Mouse (Mus musculus) heart, postnatal 4 days (tissue): Measurements from ENCODE around the gene Jmjd6. TPM values are rescaled to one million over a fixed set of nuclear protein-coding genes. Genes with fewer than 3 reads are reported as not detected.
"Not testable (repeated sequence)": the region's sequence is repeated elsewhere in the genome, so short reads cannot be mapped to it uniquely, and the experiment has no call there.

Experiments used
- DNase-seq: peaks from one replicate; pipeline ENCODE4 v3.0.0; 2021
- total RNA-seq, 2 experiments: library from RNA; stranded (reverse); gene quantifications; 2 replicates each; pipeline ENCODE4 v1.2.3; 2021

Gene Jmjd6
- total RNA-seq, 2 experiments from 2014 or later = 41.2 to 43.3 TPM

DNA sequence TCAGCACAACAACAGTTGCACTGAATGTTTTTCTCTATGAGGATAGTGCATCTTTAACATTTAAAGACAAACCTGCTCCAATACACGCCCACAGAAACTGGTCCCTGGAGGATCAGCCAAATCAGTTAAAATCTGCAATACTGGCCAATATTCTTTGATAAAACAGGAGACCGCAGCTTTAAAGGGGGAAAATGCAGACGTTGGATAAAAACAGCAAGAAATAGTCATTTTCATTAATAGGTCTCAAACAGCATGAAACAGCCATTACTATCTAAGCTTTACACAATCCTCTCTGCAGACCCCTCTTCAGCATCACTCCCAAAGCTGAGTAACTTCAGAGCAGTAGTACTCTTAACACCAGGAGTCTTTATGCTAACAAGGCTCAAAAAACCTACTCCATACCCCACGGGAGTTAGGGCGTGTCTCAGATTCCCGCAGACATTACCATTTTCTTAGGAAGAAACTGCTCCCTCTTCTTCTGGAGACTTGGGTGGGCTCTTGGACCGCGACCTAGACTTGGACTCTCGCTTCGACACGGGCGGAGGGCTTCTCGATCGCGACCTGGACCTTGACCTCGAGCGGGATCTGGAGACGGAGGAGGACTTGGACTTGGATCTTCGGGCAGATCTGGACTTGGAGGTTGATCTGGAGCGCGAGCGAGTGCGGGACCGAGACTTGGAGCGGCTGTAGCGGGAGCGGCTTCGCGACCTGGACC lies 8.5 kb upstream of the Jmjd6 start:
- no peak for DNase-seq

DNA sequence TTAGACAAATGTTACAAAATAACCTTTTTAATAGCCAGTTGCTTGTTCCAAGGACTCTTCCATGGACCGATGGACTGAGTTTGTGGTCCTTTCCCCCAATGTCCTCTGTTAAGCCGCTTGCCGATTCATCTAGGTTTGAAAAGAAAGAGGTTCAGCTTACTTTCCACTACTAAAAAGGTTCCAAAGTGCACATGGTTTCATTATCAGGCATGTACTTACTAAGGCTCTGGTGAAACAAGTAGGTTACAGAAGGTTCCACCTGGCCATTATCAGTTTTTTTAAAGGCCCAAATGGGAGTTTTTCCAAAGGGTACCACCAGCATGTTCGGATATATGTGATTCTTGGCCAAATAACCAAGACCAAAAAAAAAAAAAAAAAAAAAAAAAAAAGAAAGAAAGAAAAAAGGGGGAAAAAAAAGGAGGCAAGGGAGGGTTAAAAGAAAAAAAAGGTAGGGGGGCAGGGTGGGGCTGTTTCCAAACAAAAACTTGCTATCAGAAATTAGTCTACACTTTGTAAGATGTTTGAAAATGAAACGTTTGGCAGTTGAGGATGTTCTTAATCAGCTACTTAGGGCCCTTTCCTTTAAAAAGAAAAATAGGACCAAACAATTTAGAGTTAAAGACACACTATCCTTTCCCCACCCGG lies 7.7 kb upstream of the Jmjd6 start:
- DNase-seq = no peak

DNA sequence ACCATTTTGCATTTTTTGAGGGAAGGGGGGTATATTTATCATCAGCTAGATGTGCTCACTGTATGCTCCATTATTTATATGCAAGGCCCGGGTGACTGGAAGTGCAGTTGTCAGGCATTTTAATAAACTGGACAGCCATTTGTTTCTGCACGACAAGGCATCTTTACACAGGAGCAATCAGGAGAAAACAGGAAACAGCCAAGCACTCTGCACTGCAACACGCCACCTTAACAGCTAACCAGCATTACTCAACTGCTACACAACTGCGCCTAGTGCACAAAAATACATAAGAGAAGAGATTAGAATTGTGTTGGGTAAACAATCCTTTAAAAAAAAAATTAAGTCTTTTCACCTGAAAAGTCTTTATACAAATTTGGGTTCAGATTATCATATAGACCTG lies 6.8 kb upstream of the Jmjd6 start:
- DNase-seq = no peak

DNA sequence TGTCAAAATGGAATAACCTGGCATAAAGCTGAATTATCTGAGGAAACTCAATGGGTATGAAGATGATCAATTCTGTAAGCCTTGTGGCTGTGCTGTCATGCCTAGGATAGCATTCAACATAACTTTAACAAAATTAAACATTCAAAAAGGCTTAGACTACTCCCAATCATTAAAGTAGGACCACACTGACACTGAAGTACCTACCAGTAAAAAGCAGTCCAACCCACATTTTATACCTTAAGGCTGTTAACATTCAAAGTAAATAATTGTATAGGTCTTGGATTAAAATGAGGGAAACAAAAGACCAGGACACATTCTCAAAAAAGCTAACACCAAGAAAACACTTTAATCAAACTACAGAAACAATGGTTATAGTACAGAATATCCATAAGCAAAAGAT lies 6.3 kb upstream of the Jmjd6 start:
- no peak for DNase-seq

DNA sequence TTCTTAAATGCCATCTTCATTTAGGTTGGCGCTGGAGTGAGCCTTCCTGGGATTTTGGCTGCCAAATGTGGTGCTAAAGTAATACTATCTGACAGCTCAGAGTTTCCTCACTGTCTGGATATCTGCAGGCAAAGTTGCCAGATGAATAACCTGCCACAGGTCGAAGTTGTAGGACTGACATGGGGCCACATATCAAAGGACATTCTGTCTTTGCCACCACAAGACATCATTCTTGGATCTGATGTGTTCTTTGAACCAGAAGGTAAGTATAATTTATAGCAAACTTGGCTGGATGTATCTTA lies 5.6 kb upstream of the Jmjd6 start:
- not testable (repeated sequence) for DNase-seq

DNA sequence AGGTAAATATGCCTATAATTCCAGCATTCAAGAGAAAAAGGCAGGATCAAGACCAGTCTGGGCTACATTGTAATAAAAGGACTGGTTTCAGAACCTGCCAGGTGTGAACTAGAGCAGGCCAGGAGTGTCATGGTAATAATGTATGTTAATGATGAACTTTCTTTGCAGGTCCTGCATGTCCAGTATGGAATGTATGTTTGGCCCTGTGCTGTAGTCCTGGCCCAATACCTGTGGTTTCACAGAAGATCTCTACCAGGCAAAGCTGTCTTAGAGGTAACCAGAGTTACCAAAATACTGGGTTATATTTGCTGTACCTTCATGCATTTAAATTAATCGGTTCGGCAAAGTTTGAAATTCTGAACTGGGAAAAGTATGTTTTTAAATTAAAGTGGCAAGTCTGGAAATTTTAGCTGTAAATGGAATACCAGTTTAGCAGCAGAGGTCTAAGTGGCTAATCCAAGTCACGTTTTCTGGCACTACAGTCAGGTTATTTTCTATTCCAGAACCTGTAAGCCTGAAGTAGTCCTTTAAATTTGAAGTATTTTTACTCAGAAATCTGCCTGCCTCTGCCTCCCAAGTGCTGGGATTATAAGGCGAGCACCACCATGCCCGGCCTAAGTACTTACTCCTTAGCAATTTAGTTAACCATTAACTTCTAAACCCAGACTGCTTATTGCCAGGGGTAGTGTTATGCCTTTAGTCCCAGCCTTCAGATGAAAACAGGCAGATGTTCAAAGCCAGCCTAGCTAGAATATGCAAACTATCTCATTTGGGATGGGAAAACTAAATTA lies 5.0 kb upstream of the Jmjd6 start:
- no peak for DNase-seq

DNA sequence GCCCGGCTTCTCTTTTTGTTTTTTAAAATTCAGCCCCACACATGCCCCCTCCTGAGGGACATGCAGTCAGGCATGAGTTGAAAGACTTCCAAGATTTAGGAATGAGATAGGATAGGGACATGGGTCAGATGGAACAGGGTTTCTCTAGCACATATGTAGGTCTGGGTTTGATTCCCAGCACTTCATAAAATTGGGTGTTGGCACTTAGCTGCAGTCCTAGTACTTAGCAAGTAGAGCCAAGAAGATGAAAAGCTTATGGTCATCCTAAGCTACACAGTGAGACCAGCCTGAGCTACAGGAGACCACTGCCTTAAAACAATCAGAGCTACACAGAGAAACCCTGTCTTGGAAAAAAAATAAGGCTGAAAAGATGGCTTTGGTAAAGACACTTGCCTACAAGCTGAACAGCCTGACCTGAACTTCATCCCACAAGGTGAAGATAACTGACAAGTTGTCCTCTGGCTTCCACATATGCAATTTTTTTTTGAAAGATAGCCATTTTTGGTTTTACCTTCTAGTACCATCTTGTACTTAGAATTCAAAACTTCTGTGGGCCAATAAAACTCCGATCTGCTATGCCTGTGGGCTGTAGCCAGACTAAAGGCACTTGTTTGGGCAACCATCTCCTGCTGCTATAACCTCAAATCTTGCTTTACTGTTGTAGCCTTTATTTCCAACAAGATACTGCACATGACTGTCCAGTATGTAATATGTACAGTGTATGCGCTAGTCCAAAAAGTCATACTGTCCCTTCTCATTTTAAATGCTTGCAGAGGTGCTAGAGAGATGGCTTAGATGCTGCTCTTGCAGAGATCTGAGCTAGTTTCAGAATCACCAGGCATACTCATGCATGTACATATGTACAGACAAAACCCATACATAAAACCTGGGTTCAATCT lies 4.2 kb upstream of the Jmjd6 start:
- no peak for DNase-seq

DNA sequence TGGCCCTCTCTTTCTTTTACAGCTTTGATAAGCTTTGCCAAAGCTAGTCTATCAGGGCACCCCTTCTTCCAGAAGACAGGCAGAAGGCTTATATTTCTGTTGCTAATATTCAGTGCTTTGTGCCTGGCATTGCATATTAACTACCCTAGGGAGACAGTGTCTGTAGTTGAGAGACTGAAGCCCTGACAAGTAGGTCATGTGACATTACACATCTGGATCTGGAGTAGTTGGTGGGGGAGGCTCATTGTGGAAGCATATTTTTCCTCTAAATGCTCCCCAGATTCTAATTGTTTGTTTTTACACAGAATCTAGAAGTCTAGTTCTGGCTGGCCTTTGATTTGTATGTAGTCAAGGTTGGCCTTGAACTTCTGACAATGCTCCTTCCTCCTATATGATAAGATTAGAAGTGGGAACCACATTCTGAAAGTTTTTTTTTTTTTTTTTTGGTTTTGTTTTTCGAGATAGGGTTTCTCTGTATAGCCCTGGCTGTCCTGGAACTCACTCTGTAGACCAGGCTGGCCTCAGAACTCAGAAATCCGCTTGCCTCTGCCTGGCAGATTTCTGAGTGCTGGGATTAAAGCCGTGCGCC lies 3.4 kb upstream of the Jmjd6 start:
- DNase-seq = no peak

DNA sequence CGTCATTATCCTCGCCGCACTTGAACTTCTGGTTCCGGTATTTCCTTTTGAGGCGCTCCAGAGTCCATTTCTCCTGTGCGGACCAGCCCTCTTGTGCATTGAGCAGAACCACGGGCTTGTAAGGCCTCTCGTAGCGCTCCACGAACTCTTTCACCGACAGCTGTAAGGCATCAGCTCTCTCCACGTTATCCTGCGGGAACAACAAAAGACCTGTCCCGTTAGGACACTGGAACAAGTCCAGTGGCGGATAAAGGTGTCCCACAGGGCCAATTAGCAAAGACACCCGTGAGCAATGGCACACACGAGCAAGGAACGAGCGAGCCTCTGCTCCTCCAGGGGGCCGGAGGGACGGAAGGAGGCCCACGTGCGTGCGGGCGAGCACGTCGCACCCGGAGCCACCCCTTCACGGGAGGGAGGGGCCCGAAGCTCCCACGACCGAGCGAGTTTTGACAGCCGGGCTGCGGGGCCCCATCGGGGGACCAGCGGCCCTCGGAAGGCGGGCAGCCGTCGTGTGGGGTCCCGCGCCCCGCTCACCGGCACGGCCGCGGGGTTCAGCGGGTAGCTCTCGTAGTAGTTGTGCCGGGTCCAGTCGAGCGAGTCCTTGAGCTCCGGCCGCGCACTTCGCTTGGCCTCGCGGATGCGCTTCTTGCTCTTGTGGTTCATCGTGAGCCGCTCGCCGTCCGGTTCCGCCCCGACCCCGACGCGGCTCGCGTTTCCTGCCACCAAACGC lies 553 bp downstream of the Jmjd6 start:
- peak; percentile 70 for DNase-seq

DNA sequence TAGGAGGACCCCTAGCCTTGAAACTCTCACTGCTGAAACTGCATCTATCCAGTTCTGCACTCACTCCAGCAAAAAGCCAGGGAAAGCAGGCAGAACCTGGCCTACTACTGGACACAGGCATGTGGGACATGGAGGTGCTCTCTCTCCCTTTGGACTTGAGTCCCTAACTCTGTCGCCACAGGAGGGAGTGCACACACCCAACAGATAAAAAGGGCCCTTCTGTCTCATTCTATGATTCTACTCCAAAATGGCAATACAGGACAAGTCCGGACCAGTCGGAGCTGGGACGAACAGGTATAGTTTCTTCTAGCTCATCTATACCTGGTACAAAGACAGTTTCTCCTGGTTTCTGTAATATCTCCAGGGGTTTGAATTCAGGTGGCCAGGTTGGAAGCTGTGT lies 2.5 kb downstream of the Jmjd6 start:
- DNase-seq = no peak

DNA sequence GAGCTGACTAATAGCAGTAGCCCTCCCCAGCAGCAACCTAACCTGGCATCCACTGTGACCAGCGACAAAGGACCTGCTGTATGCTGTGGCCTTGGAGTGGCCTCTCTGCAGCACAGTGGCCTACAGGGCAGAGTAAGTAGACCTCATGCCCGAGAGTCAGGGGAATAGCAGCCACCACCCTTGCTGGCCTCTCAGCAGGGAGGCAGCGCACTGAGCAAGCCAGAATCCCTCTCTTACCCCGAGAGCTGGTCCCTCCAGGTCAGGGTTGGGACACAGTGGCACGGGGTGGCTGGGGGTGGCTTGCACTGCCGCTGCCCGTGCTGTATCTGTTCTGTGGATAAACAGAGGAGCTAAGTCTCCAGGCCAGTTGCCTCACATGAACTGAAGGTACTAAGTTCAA lies 3.6 kb downstream of the Jmjd6 start:
- DNase-seq = no peak

DNA sequence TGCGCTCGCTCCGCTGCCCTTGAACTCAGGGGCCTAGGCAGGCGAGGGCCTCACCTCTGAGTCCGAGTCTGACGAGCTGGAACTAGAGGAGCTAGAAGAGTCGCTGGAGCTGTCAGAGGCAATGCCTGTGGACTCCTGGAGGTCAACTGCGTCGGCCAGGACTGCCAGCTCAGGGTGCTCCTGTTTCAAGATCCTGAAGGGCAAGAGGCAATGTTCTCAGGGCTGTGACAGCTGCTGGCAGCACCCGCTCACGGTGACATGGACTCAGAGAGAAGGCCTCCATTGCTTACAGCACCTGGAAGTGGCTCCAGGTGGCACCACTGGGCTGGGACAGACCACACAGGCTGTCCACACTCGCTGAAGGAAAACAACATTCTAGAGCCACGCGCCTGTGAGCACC lies 4.3 kb downstream of the Jmjd6 start:
- DNase-seq = no peak

DNA sequence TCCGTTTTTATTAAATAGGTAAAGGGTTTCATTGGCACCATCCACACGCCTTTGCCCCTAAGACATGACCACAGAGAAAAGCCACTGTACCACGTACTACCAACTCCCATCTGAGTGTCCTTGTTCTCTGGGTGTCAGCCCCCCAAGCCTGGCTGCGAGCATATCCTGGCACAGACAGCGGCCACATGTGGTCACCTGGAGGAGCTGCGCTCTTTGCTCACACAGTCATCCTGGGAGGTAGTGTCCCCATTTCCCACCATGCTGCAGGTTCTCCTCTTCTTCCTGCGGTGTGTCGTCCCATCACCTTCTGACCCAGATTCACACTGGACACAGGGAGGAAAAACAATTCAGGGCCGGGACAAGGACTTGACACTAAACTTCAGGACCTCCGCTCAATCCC lies 5.8 kb downstream of the Jmjd6 start:
- DNase-seq = no peak

DNA sequence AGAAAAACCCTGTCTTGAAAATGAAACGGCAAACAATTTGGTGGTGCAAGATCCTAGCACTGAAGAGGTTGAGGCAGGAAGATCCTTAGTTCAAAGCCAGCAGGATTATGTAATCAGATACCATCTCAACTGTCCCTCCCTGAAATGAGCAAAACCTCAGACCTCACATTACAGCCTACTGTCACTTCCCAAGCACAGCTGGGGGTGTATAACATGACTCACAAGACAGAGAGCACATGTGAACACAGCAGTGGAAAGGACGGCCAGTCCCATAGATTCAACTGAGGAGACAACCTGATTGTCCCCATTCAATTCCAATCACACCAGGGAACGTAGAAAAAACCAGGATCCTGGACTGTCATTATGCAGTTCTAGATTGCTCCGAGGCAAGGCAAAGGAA lies 7.0 kb downstream of the Jmjd6 start:
- no peak for DNase-seq

DNA sequence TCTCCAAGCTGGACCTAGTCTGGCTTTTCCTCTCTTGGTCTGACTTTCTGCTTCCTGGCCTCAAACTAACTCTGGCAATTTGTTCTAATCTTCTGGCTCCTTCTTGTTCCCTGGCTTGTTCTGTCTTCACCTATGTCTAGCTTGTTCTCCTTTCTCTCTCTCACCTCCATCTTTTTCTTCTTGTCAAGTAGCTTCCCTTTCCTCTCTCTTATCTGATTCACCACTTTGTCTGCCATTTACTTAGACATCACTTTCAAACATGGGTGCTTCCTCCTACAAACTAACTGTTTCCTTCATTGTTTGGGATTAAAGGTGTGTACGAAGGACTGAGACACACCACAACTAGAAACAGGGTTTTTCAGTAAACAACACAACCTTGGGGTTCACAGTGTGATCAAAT lies 8.3 kb downstream of the Jmjd6 start:
- DNase-seq = no peak

DNA sequence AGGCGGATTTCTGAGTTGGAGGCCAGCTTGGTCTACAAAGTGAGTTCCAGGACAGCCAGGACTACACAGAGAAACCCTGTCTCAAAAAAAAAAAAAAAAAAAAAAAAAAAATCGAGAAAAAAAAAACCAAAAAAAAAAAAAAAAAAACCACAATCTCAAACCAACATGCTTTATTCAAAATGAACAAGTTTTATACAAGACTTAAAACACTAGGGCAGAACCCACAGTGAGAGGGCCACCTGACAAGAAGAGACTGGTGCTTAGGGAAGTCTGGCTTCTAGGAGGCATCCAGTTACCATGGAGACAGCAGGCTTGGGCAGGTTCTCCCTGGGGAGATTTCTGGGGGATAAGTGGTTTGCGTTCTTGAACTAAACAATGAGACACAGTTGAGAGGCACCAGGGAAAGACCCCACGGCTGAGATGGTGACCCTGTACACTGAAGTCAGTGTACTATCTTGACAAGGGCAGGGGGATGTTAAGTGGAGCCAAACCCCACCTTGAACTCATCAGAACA lies 11.0 kb downstream of the Jmjd6 start:
- DNase-seq = no peak

DNA sequence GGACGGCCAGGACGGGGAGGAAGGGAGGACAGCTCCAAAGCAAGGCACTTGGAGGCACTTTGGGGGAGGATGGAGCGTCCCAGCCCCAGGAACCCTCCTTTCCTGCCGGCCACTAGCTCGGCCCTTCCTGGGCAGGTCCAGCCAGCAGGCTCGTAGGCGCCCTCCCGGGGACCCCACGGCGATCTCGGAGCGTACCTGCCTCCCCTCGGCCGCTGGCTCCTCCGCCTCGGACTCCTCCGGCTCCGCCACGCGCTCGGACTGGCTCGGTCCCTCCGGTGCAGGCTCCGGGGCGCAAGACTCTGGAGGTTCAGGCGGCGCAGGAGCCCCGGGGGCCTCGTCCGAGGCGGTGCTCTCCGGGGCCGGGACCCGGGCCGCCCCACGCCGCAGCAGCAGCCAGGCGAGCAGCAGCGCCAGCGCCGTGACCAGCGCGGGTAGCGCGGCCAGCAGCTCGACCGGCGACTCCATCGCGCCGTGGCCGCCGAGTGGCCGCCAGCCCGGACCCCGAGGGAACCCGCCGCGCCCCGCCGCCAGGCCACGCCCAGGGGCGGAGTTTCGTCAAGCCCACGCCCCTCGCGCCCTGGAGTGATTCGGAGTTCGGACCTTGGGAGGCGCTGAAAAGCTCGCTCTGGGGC lies 15.6 kb downstream of the Jmjd6 start, which contains the start of gene Mxra7:
Mxra7 (minus strand) TSS at position 513 of the 632 bp plus-strand sequence.
- peak; percentile 93 for DNase-seq

DNA sequence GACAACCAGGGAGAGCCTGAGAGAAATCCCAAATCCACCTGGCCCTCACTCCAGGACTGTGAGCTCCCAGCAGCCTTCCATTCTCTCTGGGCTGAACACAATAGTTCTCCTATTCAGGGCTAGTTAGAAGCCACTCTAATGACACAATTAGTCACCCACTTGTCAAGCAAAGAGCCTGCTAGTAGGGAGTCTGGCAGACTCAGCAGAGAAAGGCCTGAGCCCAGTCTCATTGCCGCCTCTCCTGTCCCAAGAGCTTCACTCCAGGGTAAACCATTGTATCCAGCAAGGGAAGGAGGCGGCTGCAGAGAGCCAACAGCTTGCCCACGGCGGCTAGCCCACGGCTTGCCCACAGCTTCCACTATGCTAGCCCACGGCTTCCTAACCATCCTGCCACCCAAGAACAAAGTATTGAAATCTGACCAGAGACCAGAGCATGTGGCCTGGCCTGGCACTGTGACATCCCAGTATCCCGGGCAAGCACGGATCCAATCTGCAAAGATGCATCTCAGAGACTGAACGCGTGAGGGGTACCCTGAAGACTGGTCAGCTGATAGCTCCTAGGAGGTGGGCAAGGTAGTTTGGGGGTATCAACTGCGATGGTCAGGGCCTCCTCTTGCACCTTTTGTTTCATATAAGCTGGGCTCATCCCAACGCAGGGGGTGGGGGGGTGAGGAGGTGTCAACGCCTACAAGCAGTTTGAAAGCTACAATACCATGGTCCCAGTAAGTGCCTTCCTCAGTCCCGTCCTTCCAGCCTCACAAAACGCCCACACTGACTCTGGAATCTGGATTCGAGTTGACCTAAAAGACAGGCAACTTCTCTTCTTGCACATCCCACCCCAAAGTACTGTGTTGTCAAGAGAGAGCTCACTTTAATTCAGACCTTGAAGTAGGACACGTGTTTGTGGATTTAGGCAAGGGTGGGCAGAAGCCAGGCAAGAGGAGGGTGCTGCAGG lies 16.4 kb downstream of the Jmjd6 start:
- no peak for DNase-seq

DNA sequence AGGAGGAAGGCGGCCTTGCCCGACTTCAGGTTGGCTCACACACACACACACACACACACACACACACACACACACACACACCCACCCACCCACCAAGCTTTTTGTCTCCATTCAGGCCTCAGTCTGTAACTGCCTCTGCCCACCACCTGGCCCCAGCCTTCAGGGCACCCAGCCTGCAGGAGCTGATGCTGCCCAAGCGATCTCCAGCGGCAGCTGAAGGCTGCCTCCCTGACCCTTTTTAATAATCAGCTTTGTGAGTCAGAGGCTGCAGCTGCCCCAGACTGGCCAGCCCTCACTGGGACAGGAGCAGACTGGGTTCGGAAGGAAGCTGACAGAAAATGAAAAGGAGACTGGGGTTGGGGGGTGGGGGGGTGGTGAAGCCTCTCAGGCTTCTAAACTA lies 18.0 kb downstream of the Jmjd6 start:
- DNase-seq = no peak

DNA sequence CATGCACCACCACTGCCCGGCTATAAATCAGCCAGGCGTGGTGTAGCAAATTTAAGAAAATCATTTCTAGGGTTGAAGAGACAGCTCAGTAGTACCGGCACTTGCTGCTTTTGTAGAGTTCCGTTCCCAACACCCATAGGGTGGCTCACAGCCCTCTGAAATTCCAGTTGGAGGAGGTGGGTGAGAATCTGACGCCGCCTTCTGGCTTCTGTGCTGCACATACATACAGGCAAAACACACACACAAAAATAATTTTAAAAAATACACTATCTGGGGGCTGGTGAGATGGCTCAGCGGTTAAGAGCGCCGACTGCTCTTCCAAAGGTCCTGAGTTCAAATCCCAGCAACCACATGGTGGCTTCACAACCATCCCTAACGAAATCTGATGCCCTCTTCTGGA lies 19.4 kb downstream of the Jmjd6 start:
- DNase-seq = not testable (repeated sequence)
